Mouse (Mus musculus): ENCODE results near the gene Arrdc2.

- TF ChIP-seq CTCF (IDR thresholded peaks at IDR 0.05; ENCODE audit: control insufficient read depth, insufficient read depth, low read length) = no peak
- no peak for TF ChIP-seq POLR2A (IDR thresholded peaks at IDR 0.05; ENCODE audit: borderline replicate concordance, control insufficient read depth, low read depth, low read length)
Observed at GRCm38 (mm10) chr8:70845108-70845507, 5.6 kb upstream of the Arrdc2 start.

Measured in bone marrow, adult 2 months (tissue).